Comparison of ENCODE assay signal across 30 mouse cellular contexts in genomic region chr10:41871564-41871963, GRCm38 (mm10).
A peak's percentile ranks its signal among the peaks of the same experiment; 100 is the strongest.
DNase-seq lines count a peak whose midpoint lies in the region; ATAC-seq and TF ChIP-seq lines count a peak whose summit lies in the region.
"Had no signal": no experiment of that assay in that cellular context is flagged by ENCODE, and none has a peak within 500 bp of the region (broad histone marks: within the 10 kb centered on the region; RNA-seq: fewer than 3 reads in every experiment).

No protein-coding gene starts in this region.

- no peak overlapping the region for H3K27ac ChIP-seq in kidney, adult 2 months (ENCODE audit: insufficient read depth, low read depth, low read length)
- no peak overlapping the region for H3K27ac ChIP-seq in liver, embryonic 14.5 days
- no peak overlapping the region for H3K27ac ChIP-seq in liver, embryonic 15.5 days (replicated peaks)
- H3K27ac ChIP-seq in embryonic facial prominence, embryonic 10.5 days (replicated peaks): no peak overlapping the region
- H3K27ac ChIP-seq: embryonic facial prominence, embryonic 12.5 days; embryonic facial prominence, embryonic 15.5 days; forebrain, embryonic 10.5 days; forebrain, embryonic 13.5 days; hindbrain, embryonic 10.5 days; hindbrain, embryonic 13.5 days had no signal

- no peak overlapping the region for H3K9ac ChIP-seq in liver, embryonic 14.5 days (replicated peaks)
- no peak overlapping the region for H3K9ac ChIP-seq in liver, embryonic 15.5 days
- H3K9ac ChIP-seq: embryonic facial prominence, embryonic 12.5 days; embryonic facial prominence, embryonic 15.5 days; forebrain, embryonic 13.5 days; hindbrain, embryonic 13.5 days had no signal

- H3K4me1 ChIP-seq in kidney, adult 2 months (ENCODE audit: control insufficient read depth, insufficient read depth, low read length): peaks cover 7% of the 10 kb centered on the region; the same call in 1 of the 2 replicates
- H3K4me1 ChIP-seq in liver, embryonic 14.5 days (replicated peaks; ENCODE audit: control insufficient read depth in 2 of 2, insufficient read depth in 2 of 2, low read length in 1 of 2): peaks cover 0 to 7% of the 10 kb centered on the region in 2 experiments; a peak in 2 of 4 replicates
- H3K4me1 ChIP-seq in liver, embryonic 15.5 days (replicated peaks): peaks cover 8% of the 10 kb centered on the region
- peaks cover 19% of the 10 kb centered on the region for H3K4me1 ChIP-seq in embryonic facial prominence, embryonic 10.5 days

- TF ChIP-seq CTCF in kidney, adult 2 months (conservative IDR thresholded peaks at IDR 0.05; ENCODE audit: insufficient read depth, insufficient read length, low read depth, low read length): no peak
- TF ChIP-seq CTCF in liver, embryonic 14.5 days (IDR thresholded peaks at IDR 0.05; ENCODE audit: low read depth): no peak

- WGBS in kidney, adult 2 months: 84% methylated on average over 2 of the region's 2 CpGs
- 12% methylated on average over 2 of the region's 2 CpGs for WGBS in liver, embryonic 14.5 days (ENCODE audit: insufficient replicate concordance)
- WGBS in liver, embryonic 15.5 days (ENCODE audit: insufficient replicate concordance): 20% methylated on average over 2 of the region's 2 CpGs
- 73% methylated on average over 2 of the region's 2 CpGs for WGBS in embryonic facial prominence, embryonic 10.5 days

- no peaks in the 10 kb centered on the region for H3K36me3 ChIP-seq in kidney, adult 2 months (ENCODE audit: control insufficient read depth, insufficient read depth, low read length)
- H3K36me3 ChIP-seq in liver, embryonic 14.5 days (replicated peaks; ENCODE audit: control insufficient read depth, insufficient read depth, low read depth): no peaks in the 10 kb centered on the region
- H3K36me3 ChIP-seq in liver, embryonic 15.5 days (replicated peaks): no peaks in the 10 kb centered on the region
- H3K36me3 ChIP-seq in embryonic facial prominence, embryonic 10.5 days (replicated peaks): no peaks in the 10 kb centered on the region
- H3K36me3 ChIP-seq: embryonic facial prominence, embryonic 12.5 days; embryonic facial prominence, embryonic 15.5 days; forebrain, embryonic 10.5 days; hindbrain, embryonic 10.5 days; hindbrain, embryonic 13.5 days had no signal

- TF ChIP-seq POLR2A in kidney, adult 2 months (IDR thresholded peaks at IDR 0.05; ENCODE audit: low read depth, low read length): no peak

- no peaks in the 10 kb centered on the region for H3K27me3 ChIP-seq in kidney, adult 2 months (replicated peaks; ENCODE audit: control insufficient read depth, insufficient read depth, low read length)
- H3K27me3 ChIP-seq in liver, embryonic 14.5 days (ENCODE audit: control insufficient read depth, insufficient read depth, low read length): no peaks in the 10 kb centered on the region
- H3K27me3 ChIP-seq in liver, embryonic 15.5 days: no peaks in the 10 kb centered on the region
- no peaks in the 10 kb centered on the region for H3K27me3 ChIP-seq in embryonic facial prominence, embryonic 10.5 days (replicated peaks; ENCODE audit: low read depth, poor library complexity, severe bottlenecking)
- H3K27me3 ChIP-seq: CH12.LX; embryonic facial prominence, embryonic 12.5 days; embryonic facial prominence, embryonic 15.5 days; forebrain, embryonic 13.5 days; hindbrain, embryonic 13.5 days; Patski had no signal

- no peaks in the 10 kb centered on the region for H3K9me3 ChIP-seq in liver, embryonic 14.5 days (ENCODE audit: control insufficient read depth, low read length)
- no peaks in the 10 kb centered on the region for H3K9me3 ChIP-seq in liver, embryonic 15.5 days (replicated peaks)
- H3K9me3 ChIP-seq in embryonic facial prominence, embryonic 10.5 days: no peaks in the 10 kb centered on the region
- H3K9me3 ChIP-seq: embryonic facial prominence, embryonic 12.5 days; embryonic facial prominence, embryonic 15.5 days; forebrain, embryonic 10.5 days; forebrain, embryonic 13.5 days; G1E; hindbrain, embryonic 10.5 days; hindbrain, embryonic 13.5 days had no signal

- no peak for TF ChIP-seq EP300 in liver, embryonic 14.5 days (IDR thresholded peaks at IDR 0.05; ENCODE audit: low read depth)

- peak; percentile 31; the same call in 1 of the 2 replicates for ATAC-seq in liver, embryonic 14.5 days (ENCODE audit: insufficient read depth)
- peak; percentile 68 for ATAC-seq in erythroblast, adult 5-6 weeks (replicated peaks; ENCODE audit: low FRiP score, poor library complexity, severe bottlenecking)
- ATAC-seq in liver, embryonic 15.5 days (ENCODE audit: insufficient read depth): peak; percentile 60
- ATAC-seq: forebrain, embryonic 13.5 days; forebrain, embryonic 16.5 days; hindbrain, embryonic 16.5 days; Patski had no signal

- H3K4me3 ChIP-seq in kidney, adult 2 months (ENCODE audit: insufficient read depth, low read depth, low read length): no peak overlapping the region
- no peak overlapping the region for H3K4me3 ChIP-seq in liver, embryonic 14.5 days (ENCODE audit: insufficient read depth in 1 of 2, low read depth in 2 of 2, low read length in 2 of 2)
- H3K4me3 ChIP-seq in liver, embryonic 15.5 days (replicated peaks): no peak overlapping the region
- no peak overlapping the region for H3K4me3 ChIP-seq in embryonic facial prominence, embryonic 10.5 days
- H3K4me3 ChIP-seq: embryonic facial prominence, embryonic 12.5 days; embryonic facial prominence, embryonic 15.5 days; erythroblast, embryonic 14.5 days; forebrain, embryonic 10.5 days; forebrain, embryonic 13.5 days; hindbrain, embryonic 10.5 days; hindbrain, embryonic 13.5 days had no signal

- H3K4me2 ChIP-seq in liver, embryonic 14.5 days (ENCODE audit: low read depth): no peak overlapping the region
- no peak overlapping the region for H3K4me2 ChIP-seq in liver, embryonic 15.5 days
- H3K4me2 ChIP-seq: embryonic facial prominence, embryonic 12.5 days; embryonic facial prominence, embryonic 15.5 days; forebrain, embryonic 13.5 days; heart, embryonic 11.5 days; hindbrain, embryonic 13.5 days had no signal

- DNase-seq in kidney, adult 2 months: peak; percentile 31
- DNase-seq in kidney, postnatal 36 days: no peak
- DNase-seq in liver, embryonic 14.5 days (ENCODE audit: low read depth in 3 of 3, low spot score in 3 of 3): no peak
- DNase-seq in liver: no peak
- no peak for DNase-seq in embryonic facial prominence, embryonic 10.5 days (ENCODE audit: low spot score)
- DNase-seq in layer of hippocampus, postnatal 25 days (ENCODE audit: extremely low spot score in 1 of 2, low spot score in 1 of 2): no peak
- DNase-seq: adrenal gland, postnatal 10 days; adrenal gland, postnatal 36 days; B cell, adult 2 months; cerebellum, adult 18-20 months; cerebellum, adult 9-10 months; cerebellum, postnatal 14 days; gastrocnemius, postnatal 10 days; gastrocnemius, postnatal 36 days; heart, postnatal 36 days had no signal
